ENCODE assay signal across 14 mouse cellular contexts in the genomic region with DNA sequence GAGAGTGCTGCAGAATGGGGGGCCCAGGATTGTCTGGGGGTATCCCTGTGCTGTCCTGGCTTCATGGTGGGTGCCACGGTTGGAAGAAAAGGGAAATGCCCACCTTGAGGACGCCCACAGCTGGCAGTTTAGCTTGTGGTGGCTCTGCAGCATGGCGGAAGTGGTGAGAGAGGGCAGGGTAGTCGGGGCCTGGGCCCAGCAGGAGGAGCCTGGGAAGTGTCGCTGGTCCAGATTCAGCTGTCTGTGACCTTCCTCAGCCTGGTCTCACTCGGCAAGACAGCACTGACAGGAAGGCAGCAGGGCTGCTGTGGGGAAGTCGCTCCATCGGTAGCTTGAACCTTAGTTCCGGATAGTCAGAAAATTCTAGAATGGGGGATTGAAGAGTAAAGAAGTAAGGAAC. TPM values are rescaled to one million over a fixed set of nuclear protein-coding genes. Genes with fewer than 3 reads are reported as not detected.
DNase-seq lines count a peak whose midpoint lies in the region; TF ChIP-seq lines count a peak whose summit lies in the region.
"Had no signal": no experiment of that assay in that cellular context is flagged by ENCODE, and none has a peak within 500 bp of the region (broad histone marks: within the 10 kb centered on the region; RNA-seq: fewer than 3 reads in every experiment).

No protein-coding gene starts in this region.

- peak overlapping the region; percentile 56 for H3K27ac ChIP-seq in testis, adult 2 months (ENCODE audit: control insufficient read depth, insufficient read depth, low read depth, low read length)
- no peak overlapping the region for H3K27ac ChIP-seq in midbrain, embryonic 10.5 days (replicated peaks)
- H3K27ac ChIP-seq: left cerebral cortex, adult 2 months; limb, embryonic 13.5 days had no signal

- 88% methylated on average over 9 of the region's 9 CpGs for WGBS in midbrain, embryonic 10.5 days

- no peaks in the 10 kb centered on the region; the same call in 1 of the 2 replicates for H3K4me1 ChIP-seq in testis, adult 2 months (ENCODE audit: control insufficient read depth, insufficient read depth, low read length)
- peaks cover 20% of the 10 kb centered on the region for H3K4me1 ChIP-seq in midbrain, embryonic 10.5 days

- no peaks in the 10 kb centered on the region for H3K9me3 ChIP-seq in midbrain, embryonic 10.5 days (replicated peaks)
- H3K9me3 ChIP-seq: limb, embryonic 13.5 days had no signal

- no peaks in the 10 kb centered on the region for H3K27me3 ChIP-seq in testis, adult 2 months (ENCODE audit: control insufficient read depth, insufficient read depth, low read length)
- 0 out of 2 replicates have a peak, but pooled peaks cover 3% of the 10 kb centered on the region for H3K27me3 ChIP-seq in midbrain, embryonic 10.5 days (ENCODE audit: low read depth, poor library complexity, severe bottlenecking)
- H3K27me3 ChIP-seq: limb, embryonic 13.5 days had no signal

- DNase-seq in kidney, postnatal 10 days = peak; percentile 13
- DNase-seq in kidney, postnatal 4 days = no peak
- DNase-seq in testis, postnatal 10 days (ENCODE audit: low spot score) = no peak
- DNase-seq in naive thymus-derived CD4-positive, alpha-beta T cell, adult 2 months (ENCODE audit: low read depth) = peak; percentile 36
- DNase-seq in thymus, postnatal 4 days = peak; percentile 58
- DNase-seq in midbrain, embryonic 10.5 days (ENCODE audit: low spot score) = no peak
- DNase-seq in cerebellum, postnatal 36 days = no peak
- DNase-seq: adrenal gland, postnatal 10 days; cerebellum, adult 11-12 months; heart, postnatal 10 days; kidney, postnatal 25 days had no signal

- H3K36me3 ChIP-seq in testis, adult 2 months (ENCODE audit: control insufficient read depth, insufficient read depth, low read length) = no peaks in the 10 kb centered on the region; the same call in 1 of the 2 replicates
- peaks cover 84% of the 10 kb centered on the region for H3K36me3 ChIP-seq in midbrain, embryonic 10.5 days

- no peak for TF ChIP-seq CTCF in testis, adult 2 months (IDR thresholded peaks at IDR 0.05; ENCODE audit: control insufficient read depth, insufficient read depth, insufficient replicate concordance, low read depth, low read length)

- H3K4me3 ChIP-seq in testis, adult 2 months (ENCODE audit: control insufficient read depth, low read depth, low read length) = peak overlapping the region; percentile 84
- no peak overlapping the region for H3K4me3 ChIP-seq in midbrain, embryonic 10.5 days
- H3K4me3 ChIP-seq: left cerebral cortex, adult 2 months; limb, embryonic 13.5 days had no signal

- peak; percentile 26; the same call in 1 of the 2 replicates for TF ChIP-seq POLR2A in testis, adult 2 months (IDR thresholded peaks at IDR 0.05; ENCODE audit: control insufficient read depth, low read depth, low read length)

RNA-seq across cellular contexts. Expression of gene Pitpna, which starts 6.5 kb away (rescaled TPM):
- polyA plus RNA-seq in testis, adult 2 months (2012; rRNA removed) = 39.4 and 41.3 TPM in 2 replicates
- 63.4 and 65.5 TPM in 2 replicates for polyA plus RNA-seq in midbrain, embryonic 10.5 days (2016; fragmentation: Nextera tagmentation; extraction: Ambion mirVana)

RNA-seq across cellular contexts. Expression of gene Inpp5k, which starts 36.4 kb away (rescaled TPM):
- 121 and 128 TPM in 2 replicates for polyA plus RNA-seq in testis, adult 2 months (2012; rRNA removed)
- 19.6 and 23.8 TPM in 2 replicates for polyA plus RNA-seq in midbrain, embryonic 10.5 days (2016; fragmentation: Nextera tagmentation; extraction: Ambion mirVana)

RNA-seq across cellular contexts. Expression of gene Myo1c, which starts 55.9 kb away (rescaled TPM):
- 41.3 and 48.7 TPM in 2 replicates for polyA plus RNA-seq in testis, adult 2 months (2012; rRNA removed)
- polyA plus RNA-seq in midbrain, embryonic 10.5 days (2016; fragmentation: Nextera tagmentation; extraction: Ambion mirVana) = 16.4 and 19.3 TPM in 2 replicates

Comparison
In these comparisons a context has a peak if more than half of its experiments do, and no peak if none do; other contexts are left out.
1. DNase-seq: peak in kidney, postnatal 10 days (single experiment), naive thymus-derived CD4-positive, alpha-beta T cell, adult 2 months (single experiment) and thymus, postnatal 4 days (single experiment); none in kidney, postnatal 4 days (0 of 2), testis, postnatal 10 days (single experiment), midbrain, embryonic 10.5 days (single experiment) and cerebellum, postnatal 36 days (0 of 2).